Comparison of ENCODE assay signal across 8 mouse cellular contexts in genomic region chr13:28952576-28953571, GRCm38 (mm10). TPM values are rescaled to one million over a fixed set of nuclear protein-coding genes. Genes with fewer than 3 reads are reported as not detected.
DNase-seq lines count a peak whose midpoint lies in the region; ATAC-seq and TF ChIP-seq lines count a peak whose summit lies in the region.

No protein-coding gene starts in this region.

- peak; percentile 27; the same call in 1 of the 2 replicates for ATAC-seq in common myeloid progenitor, adult 5-6 weeks (replicated peaks; ENCODE audit: low read depth, poor library complexity, severe bottlenecking)
- peak; percentile 66 for ATAC-seq in hindbrain, postnatal 0 days
- ATAC-seq in megakaryocyte, adult 5-6 weeks (ENCODE audit: poor library complexity, severe bottlenecking) = peak; percentile 16
- ATAC-seq in erythroid progenitor cell, adult 5-6 weeks (replicated peaks; ENCODE audit: low FRiP score, poor library complexity, severe bottlenecking) = no peak

- intact Hi-C loops in gastrocnemius, postnatal 14 days (cut with DNase I; ENCODE audit: low total_unique reads) = loop anchor here (10.0 kb wide), 1 partner anchor 538 kb away; no protein-coding TSS in a partner anchor

- no peaks in the 10 kb centered on the region for H3K27me3 ChIP-seq in hindbrain, postnatal 0 days (ENCODE audit: insufficient read depth, low read length)

- under 1% methylated on average over 98 of the region's 98 CpGs for WGBS in hindbrain, postnatal 0 days

- peak overlapping the region; percentile 70 for H3K4me2 ChIP-seq in hindbrain, postnatal 0 days (ENCODE audit: low read depth, low read length)

- peak overlapping the region; percentile 99 for H3K27ac ChIP-seq in hindbrain, postnatal 0 days

- peak; percentile 41 for TF ChIP-seq CTCF in hindbrain, postnatal 0 days (IDR thresholded peaks at IDR 0.05; ENCODE audit: low read depth)

- no peaks in the 10 kb centered on the region for H3K36me3 ChIP-seq in hindbrain, postnatal 0 days (ENCODE audit: insufficient read depth, low read length)

- DNase-seq in adrenal gland, adult 18-20 months (ENCODE audit: low spot score in 2 of 2) = peak; percentile 55 to 76
- DNase-seq in gastrocnemius, postnatal 14 days = peak; percentile 56
- peak; percentile 80 for DNase-seq in hindbrain, postnatal 0 days (ENCODE audit: low spot score)
- peak; percentile 56 to 65 for DNase-seq in left cerebral cortex, adult 8-10 months (ENCODE audit: low spot score in 2 of 2)
- DNase-seq in spleen, adult 12 weeks (ENCODE audit: low spot score) = peak; percentile 15

- H3K4me3 ChIP-seq in hindbrain, postnatal 0 days (ENCODE audit: low read length) = peak overlapping the region; percentile 68

- 0 out of 2 replicates have a peak, but pooled peaks cover 4% of the 10 kb centered on the region for H3K4me1 ChIP-seq in hindbrain, postnatal 0 days (ENCODE audit: insufficient read depth, low read length)

- H3K9ac ChIP-seq in hindbrain, postnatal 0 days (replicated peaks; ENCODE audit: low read length) = peak overlapping the region; percentile 93

- H3K9me3 ChIP-seq in hindbrain, postnatal 0 days (ENCODE audit: low read length) = no peaks in the 10 kb centered on the region

RNA-seq across cellular contexts. Expression of gene Sox4, which starts 0.6 kb away (rescaled TPM):
- 10 to 100 TPM; 13.0 to 15.8 TPM for total RNA-seq in adrenal gland, adult 18-20 months (2021)
- total RNA-seq in common myeloid progenitor, adult 5-6 weeks (2017) = 95.6 and 118 TPM in 2 replicates
- 10 to 100 TPM; 12.0 to 22.4 TPM for total RNA-seq in gastrocnemius, postnatal 14 days (2021)
- 127 and 153 TPM in 2 replicates for total RNA-seq in hindbrain, postnatal 0 days (2014; rRNA removed)
- 97.5 and 100 TPM in 2 replicates for polyA plus RNA-seq in hindbrain, postnatal 0 days (2015; fragmentation: Nextera tagmentation; extraction: Ambion mirVana)
- total RNA-seq in left cerebral cortex, adult 8-10 months (2022) = 10 to 100 TPM; 12.1 to 14.7 (median 13.9) TPM
- total RNA-seq in megakaryocyte, adult 5-6 weeks (2015) = 1.7 and 2.5 TPM in 2 replicates
- 1.7 and 3.8 TPM in 2 replicates for total RNA-seq in megakaryocyte, adult 5-6 weeks (2017)
- 4.3 and 8.4 TPM in 2 replicates for total RNA-seq in erythroid progenitor cell, adult 5-6 weeks (2015; ENCODE audit: low replicate concordance)
- 1.9 and 5.0 TPM in 2 replicates for total RNA-seq in erythroid progenitor cell, adult 5-6 weeks (2017; ENCODE audit: low replicate concordance)

Comparison
In these comparisons a context has a peak if more than half of its experiments do, and no peak if none do; other contexts are left out.
1. DNase-seq: peak in every context shown above with its lines; median percentile 80 in hindbrain, postnatal 0 days; 66 in adrenal gland, adult 18-20 months; 60 in left cerebral cortex, adult 8-10 months; 56 in gastrocnemius, postnatal 14 days; 15 in spleen, adult 12 weeks.